Mouse (Mus musculus): ENCODE data around the gene Zfp825.
"Not testable (repeated sequence)": the region's sequence is repeated elsewhere in the genome, so short reads cannot be mapped to it uniquely, and the experiment has no call there.

Zfp825 gene

GRCm38 (mm10) chr13:74493911-74494679 lies at the start of gene Zfp825:
Gene Zfp825 (minus strand): TSS chr13:74493992.
- peak; percentile 41 to 56 for DNase-seq (ENCODE audit: low spot score in 2 of 2)

GRCm38 (mm10) chr13:74535418-74535817 lies 41.6 kb upstream of the Zfp825 start:
- DNase-seq (ENCODE audit: low spot score in 2 of 2): not testable (repeated sequence)

DNA sequence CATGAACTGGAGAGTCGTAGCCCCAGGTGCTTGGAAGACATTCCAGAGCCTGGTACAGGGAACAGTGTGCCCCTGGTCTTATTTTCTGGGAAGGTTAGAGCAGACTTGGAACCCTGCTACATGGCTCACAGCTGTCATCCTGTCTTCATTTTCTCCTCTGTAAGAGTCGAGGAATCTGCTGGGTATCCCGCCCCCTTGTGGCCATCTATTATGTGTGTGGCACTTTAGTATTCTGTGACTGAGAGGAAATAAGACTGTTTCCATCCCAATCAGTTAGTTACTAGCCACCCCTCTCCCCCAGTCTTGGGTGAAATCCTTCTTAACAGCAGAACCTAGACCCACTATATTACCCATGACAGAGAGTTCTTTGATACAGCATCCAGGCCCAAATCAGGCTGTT lies 41.1 kb upstream of the Zfp825 start:
- DNase-seq (ENCODE audit: low spot score in 2 of 2): peak in 1 of 2 experiments; percentile 52

- DNase-seq (ENCODE audit: low spot score in 2 of 2): peak in 1 of 2 experiments; percentile 1
Measured at GRCm38 (mm10) chr13:74534096-74534495, 40.3 kb upstream of the Zfp825 start.

- DNase-seq (ENCODE audit: low spot score in 2 of 2): not testable (repeated sequence)
Measured at GRCm38 (mm10) chr13:74531251-74531650, 37.5 kb upstream of the Zfp825 start.

DNA sequence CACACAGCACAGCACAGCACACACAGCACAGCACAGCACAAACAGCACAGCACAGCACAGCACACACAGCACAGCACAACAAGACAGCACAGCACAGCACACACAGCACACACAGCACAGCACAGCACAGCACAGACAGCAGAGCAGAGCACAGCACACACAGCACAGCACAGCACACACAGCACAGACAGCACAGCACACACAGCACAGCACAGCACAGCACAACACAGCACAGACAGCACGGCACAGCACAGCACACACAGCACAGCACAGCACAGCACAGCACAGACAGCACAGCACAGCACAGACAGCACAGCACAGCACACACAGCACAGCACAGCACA lies 35.6 kb upstream of the Zfp825 start:
- not testable (repeated sequence) for DNase-seq (ENCODE audit: low spot score in 2 of 2)

- not testable (repeated sequence) for DNase-seq (ENCODE audit: low spot score in 2 of 2)
Measured at GRCm38 (mm10) chr13:74528519-74529371, 35.0 kb upstream of the Zfp825 start.

GRCm38 (mm10) chr13:74522481-74523237 lies 28.9 kb upstream of the Zfp825 start:
- DNase-seq (ENCODE audit: low spot score in 2 of 2): peak; percentile 27 to 53

DNA sequence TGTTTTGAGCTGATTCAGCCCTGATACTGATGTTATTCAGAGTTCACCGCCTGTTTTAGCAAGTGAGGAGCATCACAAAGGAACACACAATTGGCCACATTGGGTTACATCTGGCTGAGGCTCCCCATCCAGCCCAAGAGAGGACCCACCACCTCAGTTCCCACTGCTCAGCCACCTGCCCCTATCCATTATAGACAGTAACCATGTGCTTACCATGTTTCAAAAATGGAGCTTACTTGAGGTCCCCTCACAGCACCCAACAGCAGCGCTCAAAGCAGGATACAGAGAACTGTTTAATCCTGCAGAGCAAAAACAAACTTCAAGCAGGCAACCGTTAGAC lies 28.3 kb upstream of the Zfp825 start:
- DNase-seq (ENCODE audit: low spot score in 2 of 2): peak in 1 of 2 experiments; percentile 1

- DNase-seq (ENCODE audit: low spot score in 2 of 2): not testable (repeated sequence)
Measured at GRCm38 (mm10) chr13:74507981-74508380, 14.2 kb upstream of the Zfp825 start.

DNA sequence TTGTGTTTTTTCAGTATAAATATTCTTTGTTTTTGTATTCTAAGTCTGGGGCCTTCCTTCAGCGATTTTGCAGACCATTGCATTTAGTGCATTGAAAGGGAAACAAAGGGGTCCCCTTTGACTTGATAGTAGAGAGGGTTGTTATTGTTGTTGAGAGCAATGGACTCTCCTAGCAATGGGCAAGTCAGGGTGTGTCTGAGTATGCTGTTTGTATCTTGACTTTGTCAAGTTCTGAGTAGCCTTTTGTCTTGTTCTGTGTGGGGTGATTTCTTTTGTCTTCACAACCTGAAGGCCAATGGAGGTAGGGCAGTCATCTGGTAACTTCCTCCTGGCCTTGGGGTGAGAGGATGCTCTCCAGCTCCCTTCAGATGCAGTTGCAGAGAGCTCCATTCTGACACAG lies 9.1 kb upstream of the Zfp825 start:
- DNase-seq (ENCODE audit: low spot score in 2 of 2): not testable (repeated sequence)

- not testable (repeated sequence) for DNase-seq (ENCODE audit: low spot score in 2 of 2)
Measured at GRCm38 (mm10) chr13:74499696-74500095, 5.9 kb upstream of the Zfp825 start.

GRCm38 (mm10) chr13:74484326-74484725 lies 9.5 kb downstream of the Zfp825 start:
- not testable (repeated sequence) for DNase-seq (ENCODE audit: low spot score in 2 of 2)

DNA sequence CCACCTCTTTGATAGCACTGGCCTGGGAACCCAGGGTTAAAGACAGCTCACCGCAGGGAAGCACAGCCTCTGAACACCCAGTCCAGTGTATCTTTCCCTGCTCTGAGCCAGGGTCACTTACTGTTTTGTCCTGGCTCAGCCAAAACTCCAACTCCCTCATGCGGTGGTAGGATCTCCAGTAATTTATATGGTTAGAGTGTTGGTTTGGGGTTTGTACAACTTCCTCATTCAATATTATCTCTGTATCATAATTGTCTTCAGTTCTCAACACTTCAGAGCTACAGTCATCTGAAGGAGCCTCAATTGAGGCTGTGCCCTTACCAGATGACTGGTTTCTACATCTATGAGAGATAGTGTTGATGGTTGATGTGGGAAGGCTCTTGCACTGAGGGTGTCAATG lies 22.3 kb downstream of the Zfp825 start:
- DNase-seq (ENCODE audit: low spot score in 2 of 2): not testable (repeated sequence)

- DNase-seq (ENCODE audit: low spot score in 2 of 2): peak; percentile 29 to 67
Measured at GRCm38 (mm10) chr13:74462699-74463385, 30.9 kb downstream of the Zfp825 start.

- not testable (repeated sequence) for DNase-seq (ENCODE audit: low spot score in 2 of 2)
Measured at GRCm38 (mm10) chr13:74462318-74462698, 31.5 kb downstream of the Zfp825 start.

DNA sequence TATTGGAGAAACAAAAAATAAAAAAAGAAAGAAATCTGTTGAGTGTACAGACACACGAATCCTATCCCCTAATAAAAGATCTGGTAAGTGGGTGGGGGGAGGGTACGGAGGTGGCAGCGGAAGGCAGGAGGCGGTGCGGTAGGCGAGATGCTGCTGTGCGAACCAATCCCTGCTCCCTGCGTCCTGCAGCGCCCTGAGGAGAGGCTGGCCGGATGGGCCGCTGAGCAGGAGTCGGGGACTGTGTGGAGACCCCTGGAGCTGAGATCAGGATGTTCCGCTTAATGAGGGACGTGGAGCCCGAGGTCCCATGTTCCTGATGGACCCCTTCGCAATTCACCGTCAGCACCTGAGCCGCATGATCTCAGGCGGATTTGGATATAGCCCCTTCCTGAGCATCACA lies 53.9 kb downstream of the Zfp825 start:
- no peak for DNase-seq (ENCODE audit: low spot score in 2 of 2)
